Mouse (Mus musculus) neural tube, embryonic 11.5 days (tissue): ENCODE data around the gene Tomm40l. TPM values are rescaled to one million over a fixed set of nuclear protein-coding genes. Genes with fewer than 3 reads are reported as not detected.

Source experiments
- ATAC-seq: fragments of 200-750 bp; cut with Nextera tagmentation; 2 replicates; pipeline ENCODE4 v1.8.0; 2017; ENCODE audit warnings: moderate number of reproducible peaks, mild to moderate bottlenecking, moderate TSS enrichment, moderate library complexity; ENCODE audit not compliant: insufficient read depth, low FRiP score, low TSS enrichment
- DNase-seq: peaks from one replicate; pipeline ENCODE4 v3.0.0-alpha.2; 2015; ENCODE audit warnings: low spot score
- H3K27ac ChIP-seq: fragments of 300-500 bp; sonication (generic); 2 replicates; pipeline ENCODE4 v1.5.1; 2014; ENCODE audit warnings: low read depth, mild to moderate bottlenecking, low read length
- H3K27me3 ChIP-seq: fragments of 300-500 bp; sonication (generic); 2 replicates; pipeline ENCODE4 v1.6.1; 2014; ENCODE audit warnings: mild to moderate bottlenecking, low read length, mixed read lengths; ENCODE audit not compliant: control insufficient read depth, insufficient read depth
- H3K36me3 ChIP-seq: fragments of 300-500 bp; sonication (generic); 2 replicates; pipeline ENCODE4 v1.6.1; 2014; ENCODE audit warnings: mild to moderate bottlenecking, low read length, moderate library complexity, mixed read lengths; ENCODE audit not compliant: control insufficient read depth, insufficient read depth
- H3K4me1 ChIP-seq: fragments of 300-500 bp; sonication (generic); 2 replicates; pipeline ENCODE4 v1.6.1; 2014; ENCODE audit warnings: low read length, mixed read lengths; ENCODE audit not compliant: control insufficient read depth, insufficient read depth
- H3K4me2 ChIP-seq: fragments of 300-500 bp; sonication (generic); 2 replicates; pipeline ENCODE4 v1.6.1; 2014; ENCODE audit warnings: low read depth, mild to moderate bottlenecking, moderate library complexity
- H3K4me3 ChIP-seq: fragments of 300-500 bp; sonication (generic); 2 replicates; pipeline ENCODE4 v1.5.1; 2014; ENCODE audit warnings: low read depth, low read length
- H3K9ac ChIP-seq: fragments of 300-500 bp; sonication (generic); 2 replicates; pipeline ENCODE4 v1.6.1; 2014; ENCODE audit warnings: mild to moderate bottlenecking, low read length
- H3K9me3 ChIP-seq: fragments of 300-500 bp; sonication (generic); 2 replicates; pipeline ENCODE4 v1.6.1; 2016; ENCODE audit warnings: low read length; ENCODE audit not compliant: control insufficient read depth
- WGBS: fragments of 180-500 bp; shearing (Covaris S2); extraction: QIAGEN DNeasy Blood & Tissue Kit; methylation state at CpG from one replicate; pipeline ENCODE4 v1.1.7; 2014; 5-methylcytosine and 5-hydroxymethylcytosine counted together
- polyA plus RNA-seq: library from polyadenylated mRNA; unstranded; fragments of >200 nt; fragmentation: Nextera tagmentation; extraction: Ambion mirVana; gene quantifications from 2 replicates; pipeline ENCODE4 v1.2.1, GENCODE M21; 2014

The Tomm40l gene
- polyA plus RNA-seq, 1 experiment from 2014 or later = 36.6 TPM

DNA sequence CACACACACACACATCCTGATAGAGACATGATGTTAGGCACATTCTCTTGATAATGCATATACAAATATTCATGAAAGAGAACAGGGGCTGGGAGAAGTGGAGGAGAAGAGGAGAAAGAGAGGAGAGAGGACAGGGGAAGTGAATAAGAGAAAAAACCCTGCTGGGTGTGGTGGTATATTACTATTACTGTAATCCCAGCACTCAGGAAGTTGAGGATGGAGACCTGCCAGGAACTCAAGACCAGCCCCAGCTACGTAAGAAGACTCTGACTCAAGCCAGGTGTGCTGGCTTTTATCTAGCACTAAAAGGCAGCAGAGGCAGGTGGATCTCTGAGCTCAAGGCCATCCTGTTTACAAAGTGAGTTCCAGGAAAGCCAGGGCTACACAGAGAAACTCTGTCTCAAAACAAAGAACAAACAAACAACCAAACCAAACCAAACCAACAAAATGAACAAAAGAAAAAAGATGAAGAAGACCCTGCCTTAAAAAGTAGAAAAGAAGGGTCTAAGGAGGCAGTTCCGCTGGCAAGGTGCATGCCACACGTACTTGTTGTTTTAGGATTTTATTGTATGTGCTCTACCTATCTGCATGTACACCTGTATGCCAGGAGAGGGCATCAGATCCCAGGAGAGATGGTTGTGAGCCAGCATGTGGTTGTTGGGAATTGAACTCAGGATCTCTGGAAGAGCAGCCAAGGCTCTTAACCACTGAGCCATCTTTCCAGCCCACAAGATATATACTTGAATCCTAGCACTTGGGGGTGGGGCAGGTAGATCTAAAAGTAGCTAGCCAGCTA lies 41.5 kb upstream of the Tomm40l start:
- Histone ChIP-seq H3K9ac (no peak overlapping the region), H3K4me3 (no peak overlapping the region), H3K9me3 (no peaks in the 10 kb centered on the region), H3K27ac (no peak overlapping the region), H3K4me1 (no peaks in the 10 kb centered on the region), H3K36me3 (no peaks in the 10 kb centered on the region), H3K4me2 (no peak overlapping the region), H3K27me3 (no peaks in the 10 kb centered on the region)
- no peak for DNase-seq
- ATAC-seq = no peak; the same call in 1 of the 2 replicates
- 91% methylated on average over 3 of the region's 3 CpGs for WGBS

DNA sequence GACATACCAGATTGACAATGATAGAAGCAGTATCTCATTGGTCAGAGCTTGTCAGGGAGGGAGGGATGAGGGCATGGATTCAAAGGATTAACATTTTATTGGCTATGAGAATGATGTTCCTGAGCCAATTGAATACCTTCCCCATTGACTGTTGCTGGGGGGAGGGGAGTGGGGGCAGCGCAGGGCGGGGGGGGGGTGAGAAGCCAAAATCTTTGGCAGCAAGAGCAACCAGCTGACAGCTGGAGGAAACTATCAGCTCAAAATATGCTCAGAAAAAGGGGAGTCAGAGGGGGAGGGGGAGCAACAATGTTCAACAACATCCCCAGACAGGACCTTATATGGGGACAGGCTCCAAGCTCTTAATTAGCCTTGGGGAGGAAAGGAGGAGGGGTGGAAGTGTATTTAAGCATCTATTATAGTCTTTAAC lies 40.9 kb upstream of the Tomm40l start:
- Histone ChIP-seq H3K4me1 (no peaks in the 10 kb centered on the region), H3K4me2 (peak overlapping the region; percentile 15), H3K9ac (no peak overlapping the region), H3K36me3 (peaks cover 2% of the 10 kb centered on the region; the same call in 1 of the 2 replicates), H3K9me3 (no peaks in the 10 kb centered on the region), H3K27me3 (no peaks in the 10 kb centered on the region), H3K4me3 (peak overlapping the region; percentile 15; the same call in 1 of the 2 replicates), H3K27ac (no peak overlapping the region)
- ATAC-seq (no peak), DNase-seq (no peak)
- WGBS = 6% methylated on average over 2 of the region's 2 CpGs

DNA sequence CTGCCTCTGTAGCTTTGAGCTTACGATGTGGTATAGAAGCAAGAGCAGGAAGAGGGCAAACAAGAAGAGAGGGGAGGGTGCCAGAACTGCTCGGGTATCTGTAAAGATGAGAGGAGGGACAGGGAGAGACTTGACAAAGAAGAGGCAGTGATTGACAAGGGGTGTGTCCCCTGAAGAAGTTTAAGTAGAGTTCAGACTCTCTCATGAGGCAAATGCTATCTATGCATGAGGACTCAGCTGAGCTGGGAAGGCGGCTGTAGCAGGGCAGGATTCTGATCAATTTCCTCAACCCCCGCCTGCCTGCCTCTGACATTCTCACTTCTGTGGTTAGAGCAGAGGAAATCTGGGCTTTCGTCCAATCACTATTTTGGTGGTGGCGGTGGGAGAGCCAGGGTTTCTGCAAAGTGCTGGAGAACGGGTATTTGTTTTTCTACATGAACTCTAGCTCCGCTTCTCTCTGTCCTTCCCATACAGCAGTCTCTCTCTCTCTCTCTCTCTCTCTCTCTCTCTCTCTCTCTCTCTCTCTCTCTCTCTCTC lies 40.3 kb upstream of the Tomm40l start:
- H3K27ac ChIP-seq = no peak overlapping the region
- H3K9me3 ChIP-seq = no peaks in the 10 kb centered on the region
- H3K27me3 ChIP-seq = no peaks in the 10 kb centered on the region
- peak overlapping the region; percentile 15 for H3K4me2 ChIP-seq
- H3K4me3 ChIP-seq = peak overlapping the region; percentile 15; the same call in 1 of the 2 replicates
- ATAC-seq = no peak
- H3K9ac ChIP-seq = no peak overlapping the region
- WGBS = 11% methylated on average over 8 of the region's 8 CpGs
- H3K36me3 ChIP-seq = peaks cover 2% of the 10 kb centered on the region; the same call in 1 of the 2 replicates
- DNase-seq = peak; percentile 40
- no peaks in the 10 kb centered on the region for H3K4me1 ChIP-seq

- 89% methylated on average over 3 of the region's 3 CpGs for WGBS
- H3K9me3 ChIP-seq = no peaks in the 10 kb centered on the region
Measured at GRCm38 (mm10) chr1:171260316-171260715, 38.0 kb upstream of the Tomm40l start.

DNA sequence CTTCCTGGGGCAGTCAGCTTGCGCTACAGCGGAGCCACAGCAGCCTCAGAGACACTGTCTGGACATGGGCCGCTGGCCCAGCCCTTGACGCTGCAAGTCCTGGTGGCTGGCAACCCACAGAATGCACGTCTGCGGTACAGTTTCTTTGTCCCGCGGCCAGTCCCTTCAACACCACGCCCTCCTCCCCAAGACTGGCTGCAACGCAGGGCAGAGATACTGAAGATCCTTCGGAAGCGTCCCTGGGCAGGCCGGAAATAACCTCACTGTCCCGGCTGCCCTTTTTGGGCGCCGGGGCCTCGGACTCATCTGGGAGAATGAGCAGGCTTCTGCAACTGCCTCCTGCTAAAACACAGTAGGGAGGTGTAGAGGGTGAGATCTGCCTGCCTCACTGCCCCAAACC lies 36.6 kb upstream of the Tomm40l start:
- H3K27ac ChIP-seq = no peak overlapping the region
- H3K4me3 ChIP-seq = no peak overlapping the region
- H3K9ac ChIP-seq = no peak overlapping the region
- no peaks in the 10 kb centered on the region for H3K9me3 ChIP-seq
- DNase-seq = no peak
- no peaks in the 10 kb centered on the region for H3K4me1 ChIP-seq
- 83% methylated on average over 17 of the region's 17 CpGs for WGBS
- no peak overlapping the region for H3K4me2 ChIP-seq
- no peak for ATAC-seq
- no peaks in the 10 kb centered on the region for H3K27me3 ChIP-seq
- H3K36me3 ChIP-seq = peaks cover 2% of the 10 kb centered on the region; the same call in 1 of the 2 replicates

More at GRCm38 (mm10) chr1:171260316-171260715, 38.0 kb upstream of the Tomm40l start:
- Histone ChIP-seq H3K27ac (no peak overlapping the region), H3K36me3 (peaks cover 2% of the 10 kb centered on the region; the same call in 1 of the 2 replicates), H3K27me3 (no peaks in the 10 kb centered on the region), H3K4me1 (no peaks in the 10 kb centered on the region), H3K9ac (no peak overlapping the region), H3K4me3 (no peak overlapping the region), H3K4me2 (no peak overlapping the region)
- DNase-seq = no peak
- ATAC-seq = no peak

DNA sequence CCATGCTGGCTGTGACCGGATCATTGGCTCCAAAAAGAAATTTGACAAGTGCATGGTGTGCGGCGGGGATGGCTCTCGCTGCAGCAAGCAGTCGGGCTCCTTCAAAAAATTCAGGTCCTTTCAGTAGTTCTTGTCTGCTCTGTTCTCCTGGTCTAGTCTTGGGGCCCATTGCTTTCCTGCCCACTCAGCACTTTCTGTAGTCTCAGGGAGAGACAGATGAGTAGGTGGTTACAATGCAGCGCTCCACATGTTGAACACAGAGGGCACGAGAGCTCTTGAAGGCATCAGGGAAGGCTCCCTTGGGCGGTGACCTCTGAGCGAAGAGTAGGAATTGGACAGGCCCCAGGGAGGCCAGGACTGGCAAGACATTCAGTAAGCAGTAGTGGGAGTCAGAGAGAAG lies 35.5 kb upstream of the Tomm40l start:
- H3K27me3 ChIP-seq = no peaks in the 10 kb centered on the region
- H3K4me3 ChIP-seq = no peak overlapping the region
- H3K9me3 ChIP-seq = no peaks in the 10 kb centered on the region
- ATAC-seq (no peak), DNase-seq (no peak)
- H3K9ac ChIP-seq = no peak overlapping the region
- WGBS = 90% methylated on average over 9 of the region's 9 CpGs
- H3K4me2 ChIP-seq = no peak overlapping the region
- no peak overlapping the region for H3K27ac ChIP-seq
- peaks cover 2% of the 10 kb centered on the region; the same call in 1 of the 2 replicates for H3K36me3 ChIP-seq
- no peaks in the 10 kb centered on the region for H3K4me1 ChIP-seq

- 0 out of 2 replicates have a peak, but pooled peaks have one; percentile 58 for ATAC-seq
- WGBS = 66% methylated on average over 15 of the region's 15 CpGs
Measured at GRCm38 (mm10) chr1:171256937-171257548, 34.7 kb upstream of the Tomm40l start.

DNA sequence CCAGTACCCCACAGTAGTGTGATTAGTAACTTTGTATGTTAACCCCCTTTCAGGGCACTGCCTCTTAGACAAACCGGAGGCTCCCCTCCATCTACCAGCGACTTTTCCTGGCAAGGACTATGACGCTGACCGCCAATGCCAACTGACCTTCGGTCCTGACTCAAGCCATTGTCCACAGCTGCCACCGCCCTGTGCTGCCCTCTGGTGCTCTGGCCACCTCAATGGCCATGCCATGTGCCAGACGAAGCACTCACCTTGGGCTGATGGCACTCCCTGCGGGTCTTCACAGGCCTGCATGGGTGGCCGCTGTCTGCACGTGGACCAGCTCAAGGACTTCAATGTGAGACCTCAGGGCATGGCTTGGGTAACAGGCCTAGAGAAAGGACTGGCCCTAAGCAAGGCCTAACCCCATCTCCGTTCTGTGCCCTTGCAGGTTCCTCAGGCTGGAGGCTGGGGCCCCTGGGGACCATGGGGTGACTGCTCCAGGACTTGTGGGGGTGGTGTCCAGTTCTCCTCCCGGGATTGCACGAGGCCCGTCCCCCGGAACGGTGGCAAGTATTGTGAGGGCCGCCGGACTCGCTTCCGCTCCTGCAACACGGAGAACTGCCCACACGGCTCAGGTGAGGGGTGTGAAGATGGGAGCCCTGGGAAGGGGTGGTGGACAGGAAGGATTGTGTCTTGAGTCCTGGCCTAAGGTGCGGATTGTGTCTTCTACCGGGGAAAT lies 33.9 kb upstream of the Tomm40l start:
- Histone ChIP-seq H3K4me2 (no peak overlapping the region), H3K9ac (no peak overlapping the region), H3K4me3 (no peak overlapping the region), H3K27me3 (no peaks in the 10 kb centered on the region), H3K4me1 (peaks cover 11% of the 10 kb centered on the region), H3K27ac (no peak overlapping the region), H3K9me3 (no peaks in the 10 kb centered on the region), H3K36me3 (peaks cover 2% of the 10 kb centered on the region; the same call in 1 of the 2 replicates)
- 92% methylated on average over 24 of the region's 24 CpGs for WGBS
- ATAC-seq = no peak
- DNase-seq = no peak

More at GRCm38 (mm10) chr1:171256937-171257548, 34.7 kb upstream of the Tomm40l start:
- Histone ChIP-seq H3K36me3 (peaks cover 2% of the 10 kb centered on the region; the same call in 1 of the 2 replicates), H3K4me3 (no peak overlapping the region), H3K9ac (no peak overlapping the region), H3K9me3 (no peaks in the 10 kb centered on the region), H3K27ac (no peak overlapping the region), H3K4me2 (no peak overlapping the region), H3K27me3 (no peaks in the 10 kb centered on the region), H3K4me1 (peaks cover 5% of the 10 kb centered on the region; the same call in 1 of the 2 replicates)
- DNase-seq = peak; percentile 69
